Mouse (Mus musculus): Measurements from ENCODE around the gene Gan. TPM values are rescaled to one million over a fixed set of nuclear protein-coding genes. Genes with fewer than 3 reads are reported as not detected.

Gan gene
- polyA plus RNA-seq, 1 experiment from 2014 or later = 2.8 TPM

- Histone ChIP-seq H3K4me2 (no peak overlapping the region), H3K36me3 (no peaks in the 10 kb centered on the region; the same call in 1 of the 2 replicates), H3K9me3 (no peaks in the 10 kb centered on the region), H3K27me3 (replicated peaks) (no peaks in the 10 kb centered on the region), H3K4me3 (replicated peaks) (no peak overlapping the region), H3K27ac (no peak overlapping the region), H3K9ac (no peak overlapping the region), H3K4me1 (no peaks in the 10 kb centered on the region)
- ATAC-seq (ENCODE audit: insufficient read depth, low FRiP score, low read depth) = no peak
- WGBS = 74% methylated on average over 2 of the region's 2 CpGs
Observed at GRCm38 (mm10) chr8:117178039-117178438, 20.1 kb downstream of the Gan start.

GRCm38 (mm10) chr8:117178676-117179075 lies 20.7 kb downstream of the Gan start:
- Histone ChIP-seq H3K4me3 (replicated peaks) (no peak overlapping the region), H3K4me2 (no peak overlapping the region), H3K9ac (no peak overlapping the region), H3K36me3 (no peaks in the 10 kb centered on the region; the same call in 1 of the 2 replicates), H3K27me3 (replicated peaks) (no peaks in the 10 kb centered on the region), H3K4me1 (no peaks in the 10 kb centered on the region), H3K27ac (no peak overlapping the region), H3K9me3 (no peaks in the 10 kb centered on the region)
- ATAC-seq (ENCODE audit: insufficient read depth, low FRiP score, low read depth) = no peak
- 77% methylated on average over 6 of the region's 6 CpGs for WGBS

GRCm38 (mm10) chr8:117182746-117183145 lies 24.8 kb downstream of the Gan start:
- Histone ChIP-seq H3K9me3 (no peaks in the 10 kb centered on the region), H3K4me3 (replicated peaks) (no peak overlapping the region), H3K36me3 (peaks cover 13% of the 10 kb centered on the region), H3K9ac (no peak overlapping the region), H3K27ac (no peak overlapping the region), H3K27me3 (replicated peaks) (no peaks in the 10 kb centered on the region), H3K4me2 (no peak overlapping the region), H3K4me1 (no peaks in the 10 kb centered on the region)
- WGBS = 95% methylated on average over 4 of the region's 4 CpGs
- no peak for ATAC-seq (ENCODE audit: insufficient read depth, low FRiP score, low read depth)

GRCm38 (mm10) chr8:117183664-117184377 lies 25.9 kb downstream of the Gan start:
- no peaks in the 10 kb centered on the region for H3K27me3 ChIP-seq (replicated peaks)
- H3K9me3 ChIP-seq = no peaks in the 10 kb centered on the region
- no peak overlapping the region for H3K4me3 ChIP-seq (replicated peaks)
- no peak overlapping the region for H3K9ac ChIP-seq
- H3K4me2 ChIP-seq = no peak overlapping the region
- no peak overlapping the region for H3K27ac ChIP-seq
- no peak for ATAC-seq (ENCODE audit: insufficient read depth, low FRiP score, low read depth)
- WGBS = 89% methylated on average over 8 of the region's 8 CpGs
- no peaks in the 10 kb centered on the region for H3K4me1 ChIP-seq
- H3K36me3 ChIP-seq = peaks cover 22% of the 10 kb centered on the region

GRCm38 (mm10) chr8:117194355-117194754 lies 36.4 kb downstream of the Gan start:
- H3K36me3 ChIP-seq = peaks cover 39% of the 10 kb centered on the region
- no peaks in the 10 kb centered on the region for H3K9me3 ChIP-seq
- H3K4me1 ChIP-seq = peaks cover 19% of the 10 kb centered on the region; the same call in 1 of the 2 replicates
- peak overlapping the region; percentile 77 for H3K27ac ChIP-seq
- H3K4me2 ChIP-seq = no peak overlapping the region
- 41% methylated on average over 4 of the region's 4 CpGs for WGBS
- no peaks in the 10 kb centered on the region for H3K27me3 ChIP-seq (replicated peaks)
- no peak overlapping the region for H3K4me3 ChIP-seq (replicated peaks)
- peak; percentile 41; the same call in 1 of the 2 replicates for ATAC-seq (ENCODE audit: insufficient read depth, low FRiP score, low read depth)
- no peak overlapping the region for H3K9ac ChIP-seq

- Histone ChIP-seq H3K27me3 (replicated peaks) (no peaks in the 10 kb centered on the region), H3K9ac (no peak overlapping the region), H3K4me1 (peaks cover 33% of the 10 kb centered on the region), H3K4me3 (replicated peaks) (no peak overlapping the region), H3K9me3 (no peaks in the 10 kb centered on the region), H3K4me2 (no peak overlapping the region), H3K36me3 (peaks cover 25% of the 10 kb centered on the region), H3K27ac (no peak overlapping the region)
- WGBS = 87% methylated on average over 4 of the region's 4 CpGs
- ATAC-seq (ENCODE audit: insufficient read depth, low FRiP score, low read depth) = no peak
Observed at GRCm38 (mm10) chr8:117196593-117196992, 38.7 kb downstream of the Gan start.

GRCm38 (mm10) chr8:117197551-117197950 lies 39.6 kb downstream of the Gan start:
- no peak for ATAC-seq (ENCODE audit: insufficient read depth, low FRiP score, low read depth)
- no peak overlapping the region for H3K4me3 ChIP-seq (replicated peaks)
- no peak overlapping the region for H3K9ac ChIP-seq
- H3K4me1 ChIP-seq = peaks cover 33% of the 10 kb centered on the region
- H3K27me3 ChIP-seq (replicated peaks) = no peaks in the 10 kb centered on the region
- 84% methylated on average over 6 of the region's 6 CpGs for whole genome bisulfite sequencing
- peaks cover 24% of the 10 kb centered on the region for H3K36me3 ChIP-seq
- H3K27ac ChIP-seq = peak overlapping the region; percentile 89; the same call in 1 of the 2 replicates
- H3K9me3 ChIP-seq = no peaks in the 10 kb centered on the region
- H3K4me2 ChIP-seq = no peak overlapping the region

- Histone ChIP-seq H3K36me3 (peaks cover 21% of the 10 kb centered on the region), H3K9ac (no peak overlapping the region), H3K27ac (peak overlapping the region; percentile 89), H3K9me3 (no peaks in the 10 kb centered on the region), H3K4me2 (peak overlapping the region; percentile 21), H3K4me3 (replicated peaks) (no peak overlapping the region), H3K4me1 (peaks cover 33% of the 10 kb centered on the region), H3K27me3 (replicated peaks) (no peaks in the 10 kb centered on the region)
- WGBS = 19% methylated on average over 20 of the region's 20 CpGs
- ATAC-seq (ENCODE audit: insufficient read depth, low FRiP score, low read depth) = peak; percentile 82
Observed at GRCm38 (mm10) chr8:117198141-117198935, 40.4 kb downstream of the Gan start.

GRCm38 (mm10) chr8:117199658-117200057 lies 41.7 kb downstream of the Gan start:
- H3K4me2 ChIP-seq = no peak overlapping the region
- H3K27me3 ChIP-seq (replicated peaks) = no peaks in the 10 kb centered on the region
- H3K27ac ChIP-seq = peak overlapping the region; percentile 89
- no peaks in the 10 kb centered on the region for H3K9me3 ChIP-seq
- 24% methylated on average over 6 of the region's 6 CpGs for WGBS
- ATAC-seq (ENCODE audit: insufficient read depth, low FRiP score, low read depth) = no peak
- H3K4me3 ChIP-seq (replicated peaks) = no peak overlapping the region
- no peak overlapping the region for H3K9ac ChIP-seq
- H3K4me1 ChIP-seq = peaks cover 32% of the 10 kb centered on the region
- H3K36me3 ChIP-seq = peaks cover 30% of the 10 kb centered on the region

GRCm38 (mm10) chr8:117200346-117200745 lies 42.4 kb downstream of the Gan start:
- Histone ChIP-seq H3K4me1 (peaks cover 29% of the 10 kb centered on the region), H3K4me2 (0 out of 2 replicates have a peak overlapping the region, but pooled peaks have one; percentile 3), H3K4me3 (replicated peaks) (no peak overlapping the region), H3K27me3 (replicated peaks) (no peaks in the 10 kb centered on the region), H3K36me3 (peaks cover 30% of the 10 kb centered on the region), H3K9ac (0 out of 2 replicates have a peak overlapping the region, but pooled peaks have one; percentile 16), H3K27ac (peak overlapping the region; percentile 89), H3K9me3 (no peaks in the 10 kb centered on the region)
- no peak for ATAC-seq (ENCODE audit: insufficient read depth, low FRiP score, low read depth)
- WGBS = 65% methylated on average over 13 of the region's 13 CpGs

GRCm38 (mm10) chr8:117200803-117201202 lies 42.9 kb downstream of the Gan start:
- 60% methylated on average over 9 of the region's 9 CpGs for WGBS
- peak; percentile 71 for ATAC-seq (ENCODE audit: insufficient read depth, low FRiP score, low read depth)
- Histone ChIP-seq H3K9me3 (no peaks in the 10 kb centered on the region), H3K4me2 (no peak overlapping the region), H3K4me1 (peaks cover 29% of the 10 kb centered on the region), H3K9ac (0 out of 2 replicates have a peak overlapping the region, but pooled peaks have one; percentile 16), H3K36me3 (peaks cover 25% of the 10 kb centered on the region), H3K27me3 (replicated peaks) (no peaks in the 10 kb centered on the region), H3K27ac (peak overlapping the region; percentile 89), H3K4me3 (replicated peaks) (no peak overlapping the region)
